Mouse (Mus musculus) forebrain, postnatal 0 days (tissue): ENCODE results near the gene Arhgap21. TPM values are rescaled to one million over a fixed set of nuclear protein-coding genes. Genes with fewer than 3 reads are reported as not detected.

Experiments used
- ATAC-seq: fragments of 200-750 bp; cut with Nextera tagmentation; 2 replicates; pipeline ENCODE4 v1.8.0; 2017; ENCODE audit warnings: mild to moderate bottlenecking, moderate library complexity
- DNase-seq: peaks from one replicate; pipeline ENCODE4 v3.0.0-alpha.2; 2015
- H3K27ac ChIP-seq: fragments of 300-500 bp; sonication (generic); 2 replicates; pipeline ENCODE4 v1.5.1; 2014; ENCODE audit warnings: low read depth, mild to moderate bottlenecking, antibody characterized with exemption, low read length, moderate library complexity, mixed read lengths
- H3K27me3 ChIP-seq: fragments of 300-500 bp; sonication (generic); 2 replicates; pipeline ENCODE4 v1.6.1; 2014; ENCODE audit warnings: mild to moderate bottlenecking, low read length, mixed read lengths; ENCODE audit not compliant: insufficient read depth
- H3K36me3 ChIP-seq: fragments of 300-500 bp; sonication (generic); 2 replicates; pipeline ENCODE4 v1.6.1; 2014; ENCODE audit warnings: mild to moderate bottlenecking, moderate library complexity; ENCODE audit not compliant: insufficient read depth
- H3K4me1 ChIP-seq: fragments of 300-500 bp; sonication (generic); 2 replicates; pipeline ENCODE4 v1.6.1; 2014; ENCODE audit warnings: antibody characterized with exemption; ENCODE audit not compliant: insufficient read depth
- H3K4me2 ChIP-seq: fragments of 300-500 bp; sonication (generic); 2 replicates; pipeline ENCODE4 v1.6.1; 2014; ENCODE audit warnings: low read depth, mild to moderate bottlenecking, moderate library complexity
- H3K4me3 ChIP-seq: fragments of 300-500 bp; sonication (generic); 2 replicates; pipeline ENCODE4 v1.5.1; 2014; ENCODE audit warnings: low read depth, low read length, mixed read lengths
- H3K9ac ChIP-seq: fragments of 300-500 bp; sonication (generic); 2 replicates; pipeline ENCODE4 v1.6.1; 2014; ENCODE audit warnings: mild to moderate bottlenecking
- H3K9me3 ChIP-seq: fragments of 300-500 bp; sonication (generic); 2 replicates; pipeline ENCODE4 v1.6.1; 2016; ENCODE audit warnings: low read length
- CTCF ChIP-seq: sonication (generic); IDR thresholded peaks from 2 replicates; pipeline ENCODE4 v1.5.1; 2016; ENCODE audit warnings: antibody characterized with exemption, control low read depth, low read depth
- WGBS: fragments of 180-500 bp; shearing (Covaris S2); extraction: QIAGEN DNeasy Blood & Tissue Kit; methylation state at CpG from one replicate; pipeline ENCODE4 v1.1.7; 2014; 5-methylcytosine and 5-hydroxymethylcytosine counted together
- polyA plus RNA-seq: library from polyadenylated mRNA; unstranded; fragments of >200 nt; fragmentation: Nextera tagmentation; extraction: Ambion mirVana; gene quantifications from 2 replicates; pipeline ENCODE4 v1.2.1, GENCODE M21; 2015
- total RNA-seq: library from RNA; depleted of rRNA; stranded (reverse); fragments of >200 nt; gene quantifications from 2 replicates; pipeline ENCODE4 v1.2.3, GENCODE M21; 2014

The Arhgap21 gene
- total and polyA plus RNA-seq, 2 experiments from 2014 or later: 24.9 to 99.1 TPM

DNA sequence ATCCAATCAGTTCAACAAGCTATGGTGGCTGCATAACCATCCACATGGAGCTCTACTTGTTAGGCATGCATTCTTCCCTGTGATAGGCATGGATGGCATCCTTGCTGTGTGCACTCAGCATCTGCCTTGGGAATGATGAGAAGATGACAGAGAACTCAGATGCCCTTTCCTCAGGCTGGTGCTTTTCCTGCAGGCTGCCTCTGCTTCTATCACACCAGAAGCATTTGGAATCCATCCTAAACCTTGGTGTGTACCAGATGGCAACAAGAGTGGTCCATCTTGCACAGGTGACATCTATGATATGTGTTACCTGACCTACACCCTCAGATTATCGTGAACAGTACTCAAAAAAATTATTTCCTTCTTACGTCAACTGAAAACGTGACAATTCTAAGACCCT lies 58.2 kb downstream of the Arhgap21 start:
- TF ChIP-seq CTCF: no peak
- 94% methylated on average over 3 of the region's 3 CpGs for WGBS

DNA sequence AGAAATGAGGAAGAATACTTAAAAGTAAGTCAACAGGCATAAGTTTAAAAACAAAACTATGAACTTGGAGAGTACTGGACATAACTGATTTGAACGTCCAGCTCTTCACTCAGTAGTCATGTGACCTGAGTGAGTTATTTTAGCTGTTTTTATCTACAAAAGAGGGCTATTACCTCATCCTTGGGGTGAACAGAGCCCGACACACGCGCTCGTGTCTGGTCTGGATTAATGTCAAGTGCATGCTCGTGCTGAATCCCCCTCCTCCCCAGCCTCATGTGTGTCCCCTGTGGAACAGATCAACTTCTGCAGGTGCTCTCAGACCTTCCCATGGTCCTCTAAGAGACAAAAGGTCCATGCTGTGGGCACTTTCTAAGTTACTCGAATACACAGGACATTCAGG lies 59.3 kb downstream of the Arhgap21 start:
- no peak for ATAC-seq

More for the DNA sequence above, 58.2 kb downstream of the Arhgap21 start:
- H3K4me3 ChIP-seq: no peak overlapping the region
- H3K9ac ChIP-seq: no peak overlapping the region
- DNase-seq: no peak
- peak; percentile 47; the same call in 1 of the 2 replicates for ATAC-seq
- H3K27ac ChIP-seq: no peak overlapping the region
- H3K36me3 ChIP-seq: no peaks in the 10 kb centered on the region
- no peaks in the 10 kb centered on the region for H3K27me3 ChIP-seq
- H3K4me2 ChIP-seq: no peak overlapping the region
- 0 out of 2 replicates have a peak, but pooled peaks cover 2% of the 10 kb centered on the region for H3K4me1 ChIP-seq
- no peaks in the 10 kb centered on the region for H3K9me3 ChIP-seq

DNA sequence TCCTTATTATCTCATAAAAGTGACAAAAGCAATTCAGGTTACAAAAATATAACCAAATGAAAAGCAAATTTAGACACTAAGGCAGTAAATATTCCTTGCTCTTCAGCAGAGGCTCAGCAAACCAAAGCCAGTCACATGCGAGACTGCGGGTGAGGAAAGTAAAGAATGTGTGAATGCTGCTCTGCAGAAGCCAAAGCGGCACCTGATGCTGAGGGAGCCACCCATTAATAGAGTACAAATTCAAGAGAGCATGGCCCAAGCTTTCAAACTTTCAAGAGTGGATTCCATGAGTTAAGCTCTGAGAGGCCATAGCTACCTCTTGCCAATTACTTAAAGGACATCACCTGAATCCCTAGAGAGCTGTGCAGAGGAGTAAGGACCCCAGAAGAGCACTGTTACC lies 61.4 kb downstream of the Arhgap21 start:
- H3K36me3 ChIP-seq: no peaks in the 10 kb centered on the region
- H3K9me3 ChIP-seq: no peaks in the 10 kb centered on the region
- 95% methylated on average over 3 of the region's 3 CpGs for WGBS
- no peak for TF ChIP-seq CTCF
- H3K4me1 ChIP-seq: 0 out of 2 replicates have a peak, but pooled peaks cover 2% of the 10 kb centered on the region
- ATAC-seq (no peak), DNase-seq (no peak)
- H3K27ac ChIP-seq: no peak overlapping the region
- no peak overlapping the region for H3K4me3 ChIP-seq
- H3K4me2 ChIP-seq: no peak overlapping the region
- H3K27me3 ChIP-seq: no peaks in the 10 kb centered on the region
- H3K9ac ChIP-seq: no peak overlapping the region

More for the DNA sequence above, 59.3 kb downstream of the Arhgap21 start:
- Histone ChIP-seq H3K4me2 (no peak overlapping the region), H3K9me3 (no peaks in the 10 kb centered on the region), H3K4me3 (no peak overlapping the region), H3K27me3 (no peaks in the 10 kb centered on the region), H3K9ac (no peak overlapping the region), H3K36me3 (no peaks in the 10 kb centered on the region), H3K27ac (no peak overlapping the region), H3K4me1 (0 out of 2 replicates have a peak, but pooled peaks cover 2% of the 10 kb centered on the region)
- WGBS: 61% methylated on average over 7 of the region's 7 CpGs
- TF ChIP-seq CTCF: no peak
- no peak for DNase-seq

DNA sequence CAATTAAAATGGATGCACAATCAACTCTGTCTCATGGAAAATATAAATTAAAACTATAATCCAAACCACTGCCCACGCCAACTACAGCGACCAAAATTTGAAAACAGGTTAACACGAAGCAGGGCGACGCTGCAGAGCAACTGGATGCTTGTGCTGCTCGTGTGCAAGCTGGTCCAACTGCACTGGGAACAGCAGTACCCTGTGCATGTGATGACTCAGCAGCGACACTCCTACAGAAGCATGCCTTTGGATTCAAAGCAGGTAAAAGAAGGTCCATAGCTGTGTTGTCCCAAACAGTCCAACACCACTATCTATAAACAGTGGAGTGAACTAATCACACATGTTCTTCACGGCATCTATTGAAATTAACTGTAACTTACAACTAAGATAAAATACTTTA lies 63.3 kb downstream of the Arhgap21 start:
- H3K27ac ChIP-seq: no peak overlapping the region
- H3K9me3 ChIP-seq: no peaks in the 10 kb centered on the region
- TF ChIP-seq CTCF: no peak

DNA sequence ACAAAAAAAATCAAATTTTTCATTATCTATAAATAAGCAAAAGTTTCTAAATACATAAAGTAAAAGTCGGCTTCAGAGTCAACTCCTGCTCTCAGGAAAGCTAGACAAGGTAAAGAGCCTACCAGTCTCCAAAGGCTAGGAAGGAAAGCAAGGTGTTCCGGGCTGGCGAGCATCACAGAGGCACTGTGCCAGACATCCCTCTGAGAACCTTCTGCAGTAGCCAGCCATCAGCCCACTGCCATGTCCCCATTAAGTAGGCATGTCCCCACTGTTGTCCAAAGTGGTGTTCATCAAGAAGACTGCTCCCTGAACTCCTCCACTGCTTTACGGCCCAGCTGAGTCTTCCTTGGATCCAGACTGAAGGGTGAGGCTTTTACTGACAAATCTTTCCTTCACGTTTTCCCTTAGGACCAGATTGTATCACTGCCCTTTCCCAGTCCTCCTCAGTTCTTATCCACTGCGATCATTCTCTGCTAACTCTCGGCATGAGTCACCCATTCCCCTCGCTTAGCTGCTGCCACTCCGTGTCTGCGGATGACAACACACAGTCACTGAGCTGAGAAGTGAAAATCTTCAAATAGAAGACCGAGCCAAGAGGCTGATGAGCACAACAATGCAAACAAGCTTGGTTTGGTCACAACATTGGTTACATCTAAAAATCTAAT lies 65.6 kb downstream of the Arhgap21 start:
- ATAC-seq: no peak
- H3K4me3 ChIP-seq: no peak overlapping the region
- 83% methylated on average over 11 of the region's 11 CpGs for WGBS

More for the DNA sequence above, 63.3 kb downstream of the Arhgap21 start:
- Histone ChIP-seq H3K4me3 (no peak overlapping the region), H3K27me3 (no peaks in the 10 kb centered on the region), H3K9ac (no peak overlapping the region), H3K36me3 (no peaks in the 10 kb centered on the region), H3K4me1 (0 out of 2 replicates have a peak, but pooled peaks cover 2% of the 10 kb centered on the region), H3K4me2 (no peak overlapping the region)
- 95% methylated on average over 8 of the region's 8 CpGs for WGBS
- DNase-seq (no peak), ATAC-seq (no peak)

DNA sequence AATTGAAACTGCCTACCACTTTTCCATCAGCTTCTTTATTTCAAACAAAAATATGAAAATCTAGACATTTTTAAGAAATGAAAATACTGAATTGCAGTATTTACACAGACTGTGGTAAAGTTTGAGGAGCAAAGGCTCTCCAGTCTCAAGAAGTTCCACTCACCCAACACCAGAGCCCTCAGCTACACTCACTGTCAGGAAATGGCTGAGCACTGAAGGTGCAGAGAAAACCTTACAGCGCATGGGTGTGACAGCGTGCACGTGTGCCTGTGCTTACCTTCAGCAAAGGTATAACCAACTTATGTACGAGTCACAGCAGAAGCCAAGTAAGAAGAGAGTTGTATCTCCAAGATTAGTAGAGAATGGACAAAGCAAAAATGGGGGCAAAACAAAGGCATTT lies 66.8 kb downstream of the Arhgap21 start:
- Histone ChIP-seq H3K36me3 (no peaks in the 10 kb centered on the region), H3K4me3 (no peak overlapping the region), H3K27ac (no peak overlapping the region), H3K4me2 (no peak overlapping the region), H3K9me3 (no peaks in the 10 kb centered on the region), H3K27me3 (no peaks in the 10 kb centered on the region), H3K4me1 (no peaks in the 10 kb centered on the region), H3K9ac (no peak overlapping the region)
- 95% methylated on average over 4 of the region's 4 CpGs for WGBS
- TF ChIP-seq CTCF: no peak
- ATAC-seq (no peak), DNase-seq (no peak)

More for the DNA sequence above, 65.6 kb downstream of the Arhgap21 start:
- DNase-seq: no peak
- no peaks in the 10 kb centered on the region for H3K4me1 ChIP-seq
- no peaks in the 10 kb centered on the region for H3K27me3 ChIP-seq
- no peak for TF ChIP-seq CTCF
- no peak overlapping the region for H3K27ac ChIP-seq
- no peak overlapping the region for H3K4me2 ChIP-seq
- no peaks in the 10 kb centered on the region for H3K9me3 ChIP-seq
- no peak overlapping the region for H3K9ac ChIP-seq
- H3K36me3 ChIP-seq: no peaks in the 10 kb centered on the region

DNA sequence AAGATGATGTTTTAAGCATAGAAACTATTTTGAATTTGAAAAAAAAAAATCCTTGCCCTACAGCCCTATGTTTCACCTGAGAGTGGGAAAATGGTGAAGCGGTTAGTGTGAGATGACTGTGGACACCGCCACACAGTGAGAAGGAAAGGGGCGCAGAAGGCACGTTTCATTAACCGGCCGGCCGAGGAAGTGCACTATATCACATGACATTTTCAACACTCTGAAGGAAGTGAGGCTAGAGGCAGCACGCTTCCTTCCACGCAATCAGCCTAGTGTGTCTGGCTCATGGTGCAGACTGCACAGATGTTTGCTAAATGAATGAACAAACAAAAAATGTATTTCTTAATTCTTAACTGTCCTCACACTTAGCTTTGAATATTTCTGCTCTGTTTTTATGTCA lies 69.4 kb downstream of the Arhgap21 start:
- TF ChIP-seq CTCF: no peak
- 69% methylated on average over 9 of the region's 9 CpGs for WGBS
- no peaks in the 10 kb centered on the region for H3K27me3 ChIP-seq
- DNase-seq (no peak), ATAC-seq (peak; percentile 32; the same call in 1 of the 2 replicates)
- H3K4me1 ChIP-seq: no peaks in the 10 kb centered on the region
- H3K9ac ChIP-seq: no peak overlapping the region
- no peak overlapping the region for H3K4me2 ChIP-seq
- H3K36me3 ChIP-seq: no peaks in the 10 kb centered on the region
- H3K4me3 ChIP-seq: no peak overlapping the region
- H3K27ac ChIP-seq: no peak overlapping the region
- no peaks in the 10 kb centered on the region for H3K9me3 ChIP-seq
